Mouse (Mus musculus): ENCODE data around the gene Gm39566. TPM values are rescaled to one million over a fixed set of nuclear protein-coding genes. Genes with fewer than 3 reads are reported as not detected.

The Gm39566 gene
- polyA plus RNA-seq, 1 experiment from 2014 or later, result not detected

GRCm38 (mm10) chr11:69766872-69767624, 48.0 kb downstream of the Gm39566 start:
- Histone ChIP-seq H3K27ac (ENCODE audit: low read depth, low read length) (no peak overlapping the region), H3K4me3 (ENCODE audit: low read depth, low read length) (no peak overlapping the region), H3K9ac (ENCODE audit: low read length) (no peak overlapping the region), H3K9me3 (ENCODE audit: control insufficient read depth, low read length) (no peaks in the 10 kb centered on the region), H3K27me3 (ENCODE audit: control insufficient read depth, insufficient read depth, low read length) (no peaks in the 10 kb centered on the region), H3K4me2 (ENCODE audit: low read depth, low read length, severe bottlenecking) (no peak overlapping the region), H3K4me1 (replicated peaks; ENCODE audit: control insufficient read depth, insufficient read depth, low read length) (no peaks in the 10 kb centered on the region; the same call in 1 of the 2 replicates), H3K36me3 (ENCODE audit: control insufficient read depth, insufficient read depth, low read length) (no peaks in the 10 kb centered on the region)
- DNase-seq (ENCODE audit: low spot score), result no peak
- ATAC-seq (replicated peaks; ENCODE audit: low FRiP score), result no peak
- WGBS, result 67% methylated on average over 13 of the region's 13 CpGs

GRCm38 (mm10) chr11:69766126-69766609, 48.9 kb downstream of the Gm39566 start:
- Histone ChIP-seq H3K4me3 (ENCODE audit: low read depth, low read length) (peak overlapping the region; percentile 81), H3K27ac (ENCODE audit: low read depth, low read length) (no peak overlapping the region), H3K9me3 (ENCODE audit: control insufficient read depth, low read length) (no peaks in the 10 kb centered on the region), H3K36me3 (ENCODE audit: control insufficient read depth, insufficient read depth, low read length) (no peaks in the 10 kb centered on the region), H3K4me1 (replicated peaks; ENCODE audit: control insufficient read depth, insufficient read depth, low read length) (no peaks in the 10 kb centered on the region; the same call in 1 of the 2 replicates), H3K27me3 (ENCODE audit: control insufficient read depth, insufficient read depth, low read length) (no peaks in the 10 kb centered on the region), H3K9ac (ENCODE audit: low read length) (peak overlapping the region; percentile 86), H3K4me2 (ENCODE audit: low read depth, low read length, severe bottlenecking) (peak overlapping the region; percentile 88)
- WGBS, result under 1% methylated on average over 37 of the region's 37 CpGs
- peak; percentile 75 for DNase-seq (ENCODE audit: low spot score)
- peak; percentile 80 for ATAC-seq (replicated peaks; ENCODE audit: low FRiP score)

GRCm38 (mm10) chr11:69765221-69766125, 49.6 kb downstream of the Gm39566 start, which contains the start of gene Zbtb4:
Gene Zbtb4, plus strand, starts transcription at chr11:69765912.
- ATAC-seq (replicated peaks; ENCODE audit: low FRiP score), result peak; percentile 73
- H3K27ac ChIP-seq (ENCODE audit: low read depth, low read length), result no peak within 1 kb of the TSS
- 19% methylated on average over 52 of the region's 55 CpGs for WGBS

GRCm38 (mm10) chr11:69763551-69763950, 51.5 kb downstream of the Gm39566 start:
- 73% methylated on average over 7 of the region's 7 CpGs for WGBS
- H3K27ac ChIP-seq (ENCODE audit: low read depth, low read length), result no peak overlapping the region
- no peak overlapping the region for H3K4me3 ChIP-seq (ENCODE audit: low read depth, low read length)
- H3K4me2 ChIP-seq (ENCODE audit: low read depth, low read length, severe bottlenecking), result no peak overlapping the region
- H3K36me3 ChIP-seq (ENCODE audit: control insufficient read depth, insufficient read depth, low read length), result no peaks in the 10 kb centered on the region
- ATAC-seq (replicated peaks; ENCODE audit: low FRiP score) (no peak), DNase-seq (ENCODE audit: low spot score) (no peak)
- peaks cover 12% of the 10 kb centered on the region for H3K4me1 ChIP-seq (replicated peaks; ENCODE audit: control insufficient read depth, insufficient read depth, low read length)
- H3K9ac ChIP-seq (ENCODE audit: low read length), result no peak overlapping the region
- no peaks in the 10 kb centered on the region for H3K9me3 ChIP-seq (ENCODE audit: control insufficient read depth, low read length)
- no peaks in the 10 kb centered on the region for H3K27me3 ChIP-seq (ENCODE audit: control insufficient read depth, insufficient read depth, low read length)

More at GRCm38 (mm10) chr11:69765221-69766125, 49.6 kb downstream of the Gm39566 start, which contains the start of gene Zbtb4:
- H3K4me3 ChIP-seq (ENCODE audit: low read depth, low read length), result peak within 1 kb of the TSS; percentile 81
- no peaks in the 10 kb centered on the region for H3K9me3 ChIP-seq (ENCODE audit: control insufficient read depth, low read length)
- peak within 1 kb of the TSS; percentile 86 for H3K9ac ChIP-seq (ENCODE audit: low read length)
- H3K27me3 ChIP-seq (ENCODE audit: control insufficient read depth, insufficient read depth, low read length), result no peaks in the 10 kb centered on the region
- H3K4me2 ChIP-seq (ENCODE audit: low read depth, low read length, severe bottlenecking), result peak within 1 kb of the TSS; percentile 88
- no peak for DNase-seq (ENCODE audit: low spot score)
- H3K36me3 ChIP-seq (ENCODE audit: control insufficient read depth, insufficient read depth, low read length), result no peaks in the 10 kb centered on the region
- H3K4me1 ChIP-seq (replicated peaks; ENCODE audit: control insufficient read depth, insufficient read depth, low read length), result peaks cover 4% of the 10 kb centered on the region

GRCm38 (mm10) chr11:69761868-69762267, 53.2 kb downstream of the Gm39566 start, which contains the start of gene Slc35g3:
Gene Slc35g3, minus strand, starts transcription at chr11:69761968.
- ATAC-seq (replicated peaks; ENCODE audit: low FRiP score) (no peak), DNase-seq (ENCODE audit: low spot score) (no peak)
- Histone ChIP-seq H3K36me3 (ENCODE audit: control insufficient read depth, insufficient read depth, low read length) (no peaks in the 10 kb centered on the region), H3K27me3 (ENCODE audit: control insufficient read depth, insufficient read depth, low read length) (no peaks in the 10 kb centered on the region), H3K4me1 (replicated peaks; ENCODE audit: control insufficient read depth, insufficient read depth, low read length) (peaks cover 17% of the 10 kb centered on the region), H3K9ac (ENCODE audit: low read length) (no peak within 1 kb of the TSS; the same call in 1 of the 2 replicates), H3K4me3 (ENCODE audit: low read depth, low read length) (no peak within 1 kb of the TSS), H3K4me2 (ENCODE audit: low read depth, low read length, severe bottlenecking) (no peak within 1 kb of the TSS), H3K9me3 (ENCODE audit: control insufficient read depth, low read length) (no peaks in the 10 kb centered on the region), H3K27ac (ENCODE audit: low read depth, low read length) (no peak within 1 kb of the TSS)
- 82% methylated on average over 1 of the region's 1 CpGs for WGBS

Other genes starting within 250 kb of the Gm39566 start
- gene Wrap53, start 235.0 kb downstream of the Gm39566 start, polyA plus RNA-seq (2014; fragmentation: Nextera tagmentation; extraction: Ambion mirVana), result 39.3 and 44.1 TPM in 2 replicates
- 168 and 175 TPM in 2 replicates for gene Trp53, start 234.9 kb downstream of the Gm39566 start, polyA plus RNA-seq (2014; fragmentation: Nextera tagmentation; extraction: Ambion mirVana)
- gene Atp1b2, start 209.4 kb downstream of the Gm39566 start, polyA plus RNA-seq (2014; fragmentation: Nextera tagmentation; extraction: Ambion mirVana), result 9.3 and 12.6 TPM in 2 replicates
- not detected in 2 replicates for gene Shbg, start 197.4 kb downstream of the Gm39566 start, polyA plus RNA-seq (2014; fragmentation: Nextera tagmentation; extraction: Ambion mirVana)
- 13.9 and 17.7 TPM in 2 replicates for gene Sat2, start 193.3 kb downstream of the Gm39566 start, polyA plus RNA-seq (2014; fragmentation: Nextera tagmentation; extraction: Ambion mirVana)
- gene Fxr2, start 182.3 kb downstream of the Gm39566 start, polyA plus RNA-seq (2014; fragmentation: Nextera tagmentation; extraction: Ambion mirVana), result 33.6 and 44.1 TPM in 2 replicates
- not detected in 2 replicates for gene Sox15, start 160.0 kb downstream of the Gm39566 start, polyA plus RNA-seq (2014; fragmentation: Nextera tagmentation; extraction: Ambion mirVana)
- 39.0 TPM in 2 replicates for gene Mpdu1, start 152.7 kb downstream of the Gm39566 start, polyA plus RNA-seq (2014; fragmentation: Nextera tagmentation; extraction: Ambion mirVana)
- gene Cd68, start 149.1 kb downstream of the Gm39566 start, polyA plus RNA-seq (2014; fragmentation: Nextera tagmentation; extraction: Ambion mirVana), result 6.3 and 6.4 TPM in 2 replicates
- 827 and 855 TPM in 2 replicates for gene Eif4a1, start 142.9 kb downstream of the Gm39566 start, polyA plus RNA-seq (2014; fragmentation: Nextera tagmentation; extraction: Ambion mirVana)
- 110 and 117 TPM in 2 replicates for gene Senp3, start 133.2 kb downstream of the Gm39566 start, polyA plus RNA-seq (2014; fragmentation: Nextera tagmentation; extraction: Ambion mirVana)
- gene Tnfsf13, start 129.5 kb downstream of the Gm39566 start, polyA plus RNA-seq (2014; fragmentation: Nextera tagmentation; extraction: Ambion mirVana), result not detected in 2 replicates
- 2.4 TPM in 2 replicates for gene Tnfsf12, start 119.4 kb downstream of the Gm39566 start, polyA plus RNA-seq (2014; fragmentation: Nextera tagmentation; extraction: Ambion mirVana)
- gene Tnfsfm13, start 119.2 kb downstream of the Gm39566 start, polyA plus RNA-seq (2014; fragmentation: Nextera tagmentation; extraction: Ambion mirVana), result 0.60 and 1.2 TPM in 2 replicates
- gene Polr2a, start 56.7 kb downstream of the Gm39566 start, polyA plus RNA-seq (2014; fragmentation: Nextera tagmentation; extraction: Ambion mirVana), result 61.2 and 65.7 TPM in 2 replicates
- gene Slc35g3, start 53.3 kb downstream of the Gm39566 start, polyA plus RNA-seq (2014; fragmentation: Nextera tagmentation; extraction: Ambion mirVana), result not detected in 2 replicates
- 1.1 and 1.4 TPM in 2 replicates for gene Zbtb4, start 49.4 kb downstream of the Gm39566 start, polyA plus RNA-seq (2014; fragmentation: Nextera tagmentation; extraction: Ambion mirVana)
- gene Chrnb1, start 19.4 kb downstream of the Gm39566 start, polyA plus RNA-seq (2014; fragmentation: Nextera tagmentation; extraction: Ambion mirVana), result 0.73 and 1.1 TPM in 2 replicates
- 1.3 and 1.7 TPM in 2 replicates for gene Fgf11, start 13.4 kb downstream of the Gm39566 start, polyA plus RNA-seq (2014; fragmentation: Nextera tagmentation; extraction: Ambion mirVana)
- 0.32 and 0.65 TPM in 2 replicates for gene Tmem102, start 9.7 kb downstream of the Gm39566 start, polyA plus RNA-seq (2014; fragmentation: Nextera tagmentation; extraction: Ambion mirVana)
- not detected in 2 replicates for gene Spem2, start 3.2 kb upstream of the Gm39566 start, polyA plus RNA-seq (2014; fragmentation: Nextera tagmentation; extraction: Ambion mirVana)
- gene Spem1, start 6.9 kb upstream of the Gm39566 start, polyA plus RNA-seq (2014; fragmentation: Nextera tagmentation; extraction: Ambion mirVana), result 0.53 TPM in 1 of 2 replicates, not detected in the other
- gene Nlgn2, start 22.5 kb upstream of the Gm39566 start, polyA plus RNA-seq (2014; fragmentation: Nextera tagmentation; extraction: Ambion mirVana), result 11.0 and 11.1 TPM in 2 replicates
- 250 and 283 TPM in 2 replicates for gene Tmem256, start 23.2 kb upstream of the Gm39566 start, polyA plus RNA-seq (2014; fragmentation: Nextera tagmentation; extraction: Ambion mirVana)
- gene Plscr3, start 31.1 kb upstream of the Gm39566 start, polyA plus RNA-seq (2014; fragmentation: Nextera tagmentation; extraction: Ambion mirVana), result 64.6 and 71.9 TPM in 2 replicates
- 0.73 TPM in 2 replicates for gene Tnk1, start 43.4 kb upstream of the Gm39566 start, polyA plus RNA-seq (2014; fragmentation: Nextera tagmentation; extraction: Ambion mirVana)
- 0.40 TPM in 1 of 2 replicates, not detected in the other for gene Tmem95, start 62.7 kb upstream of the Gm39566 start, polyA plus RNA-seq (2014; fragmentation: Nextera tagmentation; extraction: Ambion mirVana)
- 2.9 and 3.0 TPM in 2 replicates for gene Kctd11, start 66.1 kb upstream of the Gm39566 start, polyA plus RNA-seq (2014; fragmentation: Nextera tagmentation; extraction: Ambion mirVana)
- gene Acap1, start 80.2 kb upstream of the Gm39566 start, polyA plus RNA-seq (2014; fragmentation: Nextera tagmentation; extraction: Ambion mirVana), result 0.52 and 0.75 TPM in 2 replicates
- 17.2 and 17.6 TPM in 2 replicates for gene 2810408A11Rik, start 85.7 kb upstream of the Gm39566 start, polyA plus RNA-seq (2014; fragmentation: Nextera tagmentation; extraction: Ambion mirVana)
- 16.4 and 23.0 TPM in 2 replicates for gene Neurl4, start 85.8 kb upstream of the Gm39566 start, polyA plus RNA-seq (2014; fragmentation: Nextera tagmentation; extraction: Ambion mirVana)
- 99.2 and 106 TPM in 2 replicates for gene Gps2, start 98.6 kb upstream of the Gm39566 start, polyA plus RNA-seq (2014; fragmentation: Nextera tagmentation; extraction: Ambion mirVana)
- gene Eif5a, start 106.7 kb upstream of the Gm39566 start, polyA plus RNA-seq (2014; fragmentation: Nextera tagmentation; extraction: Ambion mirVana), result 2,045 and 2,063 TPM in 2 replicates
- 7.1 and 10.1 TPM in 2 replicates for gene Ybx2, start 120.5 kb upstream of the Gm39566 start, polyA plus RNA-seq (2014; fragmentation: Nextera tagmentation; extraction: Ambion mirVana)
- 13.7 and 14.8 TPM in 2 replicates for gene Slc2a4, start 132.9 kb upstream of the Gm39566 start, polyA plus RNA-seq (2014; fragmentation: Nextera tagmentation; extraction: Ambion mirVana)
- gene Cldn7, start 149.5 kb upstream of the Gm39566 start, polyA plus RNA-seq (2014; fragmentation: Nextera tagmentation; extraction: Ambion mirVana), result 3.2 and 6.4 TPM in 2 replicates
- 20.4 and 28.0 TPM in 2 replicates for gene Ctdnep1, start 165.9 kb upstream of the Gm39566 start, polyA plus RNA-seq (2014; fragmentation: Nextera tagmentation; extraction: Ambion mirVana)
- 144 and 156 TPM in 2 replicates for gene Elp5, start 167.2 kb upstream of the Gm39566 start, polyA plus RNA-seq (2014; fragmentation: Nextera tagmentation; extraction: Ambion mirVana)
- 472 and 477 TPM in 2 replicates for gene Gabarap, start 175.8 kb upstream of the Gm39566 start, polyA plus RNA-seq (2014; fragmentation: Nextera tagmentation; extraction: Ambion mirVana)
- gene Phf23, start 180.5 kb upstream of the Gm39566 start, polyA plus RNA-seq (2014; fragmentation: Nextera tagmentation; extraction: Ambion mirVana), result 61.4 and 63.0 TPM in 2 replicates
- 43.9 and 47.6 TPM in 2 replicates for gene Dvl2, start 185.3 kb upstream of the Gm39566 start, polyA plus RNA-seq (2014; fragmentation: Nextera tagmentation; extraction: Ambion mirVana)
- gene Acadvl, start 200.1 kb upstream of the Gm39566 start, polyA plus RNA-seq (2014; fragmentation: Nextera tagmentation; extraction: Ambion mirVana), result 44.0 and 47.6 TPM in 2 replicates
- gene Dlg4, start 201.6 kb upstream of the Gm39566 start, polyA plus RNA-seq (2014; fragmentation: Nextera tagmentation; extraction: Ambion mirVana), result 18.2 and 21.5 TPM in 2 replicates
- gene Asgr1, start 238.8 kb upstream of the Gm39566 start, polyA plus RNA-seq (2014; fragmentation: Nextera tagmentation; extraction: Ambion mirVana), result 0.88 and 0.99 TPM in 2 replicates

Data from forebrain, embryonic 11.5 days (tissue).